Comparison of ENCODE assay signal across 12 mouse cellular contexts in the genomic region with DNA sequence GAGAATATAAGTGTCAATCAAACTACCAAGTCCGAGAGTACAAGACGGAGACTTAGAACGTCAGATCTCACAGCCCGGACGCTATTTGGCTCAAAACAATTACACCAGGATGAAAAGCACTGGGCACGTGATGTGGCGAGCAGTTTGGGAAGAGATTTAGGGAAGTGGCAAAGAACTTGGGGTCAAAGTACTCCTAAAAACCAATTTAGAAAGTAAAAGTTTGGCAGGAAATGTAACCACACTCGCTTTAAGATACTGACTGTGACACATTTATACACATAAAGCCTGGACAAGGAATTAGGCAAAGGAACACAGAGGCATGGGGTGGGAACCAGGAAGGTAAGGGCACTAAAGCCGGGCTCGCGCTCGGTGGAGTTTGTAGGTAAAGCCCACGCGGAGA. TPM values are rescaled to one million over a fixed set of nuclear protein-coding genes. Genes with fewer than 3 reads are reported as not detected.
"Had no signal": no experiment of that assay in that cellular context is flagged by ENCODE, and none has a peak within 500 bp of the region (broad histone marks: within the 10 kb centered on the region; RNA-seq: fewer than 3 reads in every experiment).

No protein-coding gene starts in this region.

- DNase-seq: left cerebral cortex, postnatal 4 days; liver, embryonic 13.5 days; lung, adult 18-20 months; thymus, adult 18-20 months; thymus, postnatal 14 days had no signal

- H3K27ac ChIP-seq: layer of hippocampus, adult 2 months; limb, embryonic 13.5 days; liver, embryonic 13.5 days; midbrain, embryonic 15.5 days; neural tube, embryonic 12.5 days had no signal

- H3K27me3 ChIP-seq: limb, embryonic 13.5 days; liver, embryonic 13.5 days; midbrain, embryonic 15.5 days; neural tube, embryonic 12.5 days had no signal

- H3K9ac ChIP-seq: limb, embryonic 13.5 days; liver, embryonic 13.5 days; midbrain, embryonic 15.5 days; neural tube, embryonic 12.5 days had no signal

- H3K36me3 ChIP-seq: limb, embryonic 13.5 days; liver, embryonic 13.5 days; midbrain, embryonic 15.5 days; neural tube, embryonic 12.5 days had no signal

- H3K4me1 ChIP-seq: limb, embryonic 13.5 days; midbrain, embryonic 15.5 days; neural tube, embryonic 12.5 days had no signal

- H3K4me3 ChIP-seq: layer of hippocampus, adult 2 months; limb, embryonic 13.5 days; liver, embryonic 13.5 days; megakaryocyte, embryonic 14.5 days; midbrain, embryonic 15.5 days; neural tube, embryonic 12.5 days had no signal

- ATAC-seq: midbrain, embryonic 15.5 days had no signal

- H3K9me3 ChIP-seq: limb, embryonic 13.5 days; liver, embryonic 13.5 days; megakaryocyte, embryonic 14.5 days; midbrain, embryonic 15.5 days; neural tube, embryonic 12.5 days had no signal

RNA-seq across cellular contexts. Expression of gene Plac8, which starts 15.0 kb away (rescaled TPM):
- total RNA-seq: layer of hippocampus, adult 2 months; layer of hippocampus, postnatal 10 days; left cerebral cortex, postnatal 10 days had no signal
